Mouse (Mus musculus) C2C12 (cell line): ENCODE measurements around the gene 2700097O09Rik. TPM values are rescaled to one million over a fixed set of nuclear protein-coding genes. Genes with fewer than 3 reads are reported as not detected.

Experiments used
- H3K27me3 ChIP-seq: one replicate; pipeline ENCODE4 v1.6.1; 2011; ENCODE audit not compliant: control insufficient read depth, insufficient read depth, insufficient read length
- H3K36me3 ChIP-seq: one replicate; pipeline ENCODE4 v1.6.1; 2011; ENCODE audit not compliant: control insufficient read depth, insufficient read depth
- H3K4me3 ChIP-seq: one replicate; pipeline ENCODE4 v1.5.1; 2011; ENCODE audit warnings: mild to moderate bottlenecking, control low read depth; ENCODE audit not compliant: poor library complexity, insufficient read depth, severe bottlenecking
- H3K79me2 ChIP-seq: one replicate; pipeline ENCODE4 v1.6.1; 2011; ENCODE audit not compliant: control insufficient read depth, insufficient read depth
- H3K79me3 ChIP-seq: one replicate; pipeline ENCODE4 v1.6.1; 2011; ENCODE audit warnings: low read depth, control low read depth
- H3ac ChIP-seq: one replicate; pipeline ENCODE3; 2011; ENCODE audit warnings: low read depth; ENCODE audit not compliant: control insufficient read depth, insufficient read length
- CEBPB ChIP-seq: IDR thresholded peaks from one replicate; pipeline ENCODE4 v1.6.1; 2011; ENCODE audit warnings: low read depth, mild to moderate bottlenecking, control low read depth, moderate library complexity
- CTCF ChIP-seq: IDR thresholded peaks from one replicate; pipeline ENCODE4 v1.5.1; 2011; ENCODE audit not compliant: control insufficient read depth, insufficient read depth, insufficient read length
- FOSL1 ChIP-seq: IDR thresholded peaks from one replicate; pipeline ENCODE4 v1.8.0; 2011; ENCODE audit warnings: mild to moderate bottlenecking, low read length; ENCODE audit not compliant: poor library complexity, insufficient read depth, severe bottlenecking
- MAX ChIP-seq: IDR thresholded peaks from one replicate; pipeline ENCODE4 v1.6.1; 2011; ENCODE audit warnings: mild to moderate bottlenecking, control low read depth
- MYOD1 ChIP-seq: IDR thresholded peaks from one replicate; pipeline ENCODE4 v1.6.1; 2011; ENCODE audit warnings: low read depth; ENCODE audit not compliant: control insufficient read depth, insufficient read length
- MYOG ChIP-seq: IDR thresholded peaks from one replicate; pipeline ENCODE4 v1.6.1; 2011; ENCODE audit not compliant: control insufficient read depth, insufficient read length; ENCODE audit errors: extremely low read depth
- USF1 ChIP-seq: IDR thresholded peaks from one replicate; pipeline ENCODE4 v1.6.1; 2011; ENCODE audit warnings: low read depth, mild to moderate bottlenecking, control low read depth, moderate library complexity
- polyA plus RNA-seq: library from polyadenylated mRNA; unstranded; fragments of >200 nt; fragmentation: generic; extraction: Trizol; gene quantifications from one replicate; pipeline ENCODE4 v1.2.1, GENCODE M21; 2012; ENCODE audit warnings: missing spikeins

2700097O09Rik gene
- polyA plus RNA-seq, 1 experiment, result 5.1 TPM

- H3K27me3 ChIP-seq, result no peaks in the 10 kb centered on the region
These were observed 30.1 kb downstream of the 2700097O09Rik start for GRCm38 (mm10) chr12:55049731-55050353.

GRCm38 (mm10) chr12:55041011-55041410 lies 38.9 kb downstream of the 2700097O09Rik start:
- H3K27me3 ChIP-seq, result no peaks in the 10 kb centered on the region
- no peak overlapping the region for H3ac ChIP-seq
- H3K4me3 ChIP-seq, result no peak overlapping the region
- H3K36me3 ChIP-seq, result no peaks in the 10 kb centered on the region
- no peaks in the 10 kb centered on the region for H3K79me2 ChIP-seq
- no peaks in the 10 kb centered on the region for H3K79me3 ChIP-seq
- TF ChIP-seq CTCF (no peak), CEBPB (no peak), FOSL1 (no peak), MAX (no peak), MYOD1 (no peak), MYOG (no peak), USF1 (no peak)

More at GRCm38 (mm10) chr12:55049731-55050353, 30.1 kb downstream of the 2700097O09Rik start:
- Histone ChIP-seq H3K36me3 (no peaks in the 10 kb centered on the region), H3ac (no peak overlapping the region), H3K79me2 (no peaks in the 10 kb centered on the region), H3K79me3 (no peaks in the 10 kb centered on the region), H3K4me3 (no peak overlapping the region)
- TF ChIP-seq MAX (no peak), CTCF (no peak), MYOG (no peak), USF1 (no peak), MYOD1 (no peak), CEBPB (no peak), FOSL1 (no peak)

- H3K36me3 ChIP-seq, result no peaks in the 10 kb centered on the region
- H3K79me2 ChIP-seq, result no peaks in the 10 kb centered on the region
- H3K79me3 ChIP-seq, result no peaks in the 10 kb centered on the region
- no peak overlapping the region for H3K4me3 ChIP-seq
- no peak overlapping the region for H3ac ChIP-seq
- no peak for TF ChIP-seq USF1
- TF ChIP-seq MAX, result no peak
- no peak for TF ChIP-seq FOSL1
- no peak for TF ChIP-seq CEBPB
- no peak for TF ChIP-seq CTCF
- no peak for TF ChIP-seq MYOG
- TF ChIP-seq MYOD1, result no peak
- no peaks in the 10 kb centered on the region for H3K27me3 ChIP-seq
These were observed 52.8 kb downstream of the 2700097O09Rik start for GRCm38 (mm10) chr12:55027088-55027487.

GRCm38 (mm10) chr12:55023284-55023683 lies 56.6 kb downstream of the 2700097O09Rik start:
- Histone ChIP-seq H3K4me3 (no peak overlapping the region), H3K79me3 (no peaks in the 10 kb centered on the region), H3K36me3 (no peaks in the 10 kb centered on the region), H3K79me2 (no peaks in the 10 kb centered on the region), H3ac (no peak overlapping the region), H3K27me3 (no peaks in the 10 kb centered on the region)
- TF ChIP-seq MYOG, result no peak
- no peak for TF ChIP-seq FOSL1
- TF ChIP-seq MAX, result no peak
- no peak for TF ChIP-seq USF1
- TF ChIP-seq CEBPB, result no peak
- no peak for TF ChIP-seq MYOD1
- TF ChIP-seq CTCF, result no peak

- Histone ChIP-seq H3K79me2 (no peaks in the 10 kb centered on the region), H3K4me3 (no peak overlapping the region), H3K79me3 (no peaks in the 10 kb centered on the region), H3K27me3 (no peaks in the 10 kb centered on the region), H3ac (no peak overlapping the region), H3K36me3 (no peaks in the 10 kb centered on the region)
- TF ChIP-seq MAX, result no peak
- no peak for TF ChIP-seq CEBPB
- no peak for TF ChIP-seq MYOD1
- no peak for TF ChIP-seq CTCF
- no peak for TF ChIP-seq USF1
- no peak for TF ChIP-seq FOSL1
- no peak for TF ChIP-seq MYOG
These were observed 60.5 kb downstream of the 2700097O09Rik start for GRCm38 (mm10) chr12:55019421-55019877.

GRCm38 (mm10) chr12:55017119-55017721 lies 62.7 kb downstream of the 2700097O09Rik start:
- Histone ChIP-seq H3K4me3 (no peak overlapping the region), H3K27me3 (no peaks in the 10 kb centered on the region), H3K79me3 (no peaks in the 10 kb centered on the region), H3K79me2 (no peaks in the 10 kb centered on the region), H3ac (no peak overlapping the region), H3K36me3 (no peaks in the 10 kb centered on the region)
- TF ChIP-seq MYOD1 (no peak), USF1 (no peak), MYOG (no peak), FOSL1 (no peak), MAX (no peak), CEBPB (no peak), CTCF (no peak)
